Mouse (Mus musculus) heart, postnatal 25 days (tissue): ENCODE measurements around the gene Prrg1. TPM values are rescaled to one million over a fixed set of nuclear protein-coding genes. Genes with fewer than 3 reads are reported as not detected.
"Not testable (repeated sequence)": the region's sequence is repeated elsewhere in the genome, so short reads cannot be mapped to it uniquely, and the experiment has no call there.

Source experiments
- DNase-seq: peaks from one replicate; pipeline ENCODE4 v3.0.0; 2022; ENCODE audit warnings: low spot score
- intact Hi-C: fragments of 180-260 bp; cut with DNase I; formaldehyde crosslinking; loops from one replicate; pipeline ENCODE4 v1.15.1; 2025
- total RNA-seq, 2 experiments: library from RNA; stranded (reverse); gene quantifications; 2 replicates each; pipeline ENCODE4 v1.2.3; 2021

Prrg1 gene
- 10 to 100 TPM in 1 of 2 experiments, 1 to 10 TPM in 1; 9.8 to 12.0 TPM for total RNA-seq

DNA sequence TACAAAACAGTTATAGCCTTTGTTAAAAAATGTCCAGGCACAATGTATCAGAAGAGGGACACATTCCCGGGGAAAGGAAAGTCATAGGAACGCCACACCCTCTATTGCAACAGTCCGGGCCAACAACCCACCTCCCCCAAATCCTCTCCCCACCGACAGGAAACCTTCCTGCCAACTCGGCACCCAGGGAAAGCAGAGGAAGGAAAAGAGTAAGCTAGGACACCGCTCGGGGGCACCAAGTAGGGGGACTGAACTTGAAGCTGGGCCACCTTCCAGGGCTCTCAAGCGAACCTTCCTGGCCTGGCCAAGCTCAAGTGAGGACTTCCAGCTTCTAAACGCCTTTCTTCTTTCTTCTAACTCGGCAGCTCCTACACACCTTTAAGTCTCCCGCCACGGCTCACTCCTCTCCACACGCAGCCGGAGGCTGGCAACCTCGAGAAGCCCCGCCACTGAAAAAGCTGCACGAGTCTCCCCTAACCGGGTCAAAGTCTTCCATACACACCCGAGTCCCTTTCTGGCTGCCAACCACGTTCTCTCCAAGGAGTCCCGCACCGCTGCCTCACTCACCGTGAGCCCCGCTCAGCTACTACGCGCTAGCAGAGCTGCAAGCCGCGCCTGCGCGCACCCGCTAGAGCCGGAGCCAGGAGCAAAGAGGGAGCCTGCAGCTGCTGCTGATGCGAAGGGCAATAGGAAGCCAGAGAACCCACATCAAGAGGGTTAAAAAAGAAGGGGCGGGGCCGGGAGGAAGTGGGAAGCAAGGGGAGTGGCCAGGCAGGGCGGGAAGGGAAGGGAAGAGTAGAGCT lies at the start of gene Prrg1:
Gene Prrg1 (minus strand): TSS at position 695 of the 803 bp plus-strand sequence.
- intact Hi-C loops = no loop called here

DNA sequence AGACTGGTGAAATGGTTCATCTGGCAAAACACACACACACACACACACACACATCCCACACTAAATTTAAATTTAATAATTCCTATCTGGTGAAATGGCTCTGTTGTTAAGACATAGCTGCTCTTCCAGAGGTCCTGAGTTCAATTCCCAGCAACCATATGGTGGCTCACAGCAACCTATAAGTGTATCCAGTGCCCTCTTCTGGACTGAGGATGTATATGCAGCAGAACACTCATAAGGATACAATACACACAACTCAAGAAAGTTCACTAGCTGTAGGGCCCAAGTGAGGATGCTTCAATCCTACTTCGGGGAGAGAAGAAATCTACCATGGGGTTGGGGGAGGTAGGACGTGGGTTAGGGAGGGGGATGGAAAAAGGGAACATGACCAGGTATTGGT lies 22.1 kb upstream of the Prrg1 start:
- intact Hi-C loops = no loop called here
- no peak for DNase-seq

More for the DNA sequence above, at the start of gene Prrg1:
- DNase-seq = peak; percentile 62

- DNase-seq = no peak
- intact Hi-C loops = no loop called here
Observed at GRCm38 (mm10) chrX:78593138-78593537, 9.4 kb upstream of the Prrg1 start.

GRCm38 (mm10) chrX:78582854-78583201 lies 868 bp downstream of the Prrg1 start:
- DNase-seq = peak; percentile 37
- intact Hi-C loops = no loop called here

DNA sequence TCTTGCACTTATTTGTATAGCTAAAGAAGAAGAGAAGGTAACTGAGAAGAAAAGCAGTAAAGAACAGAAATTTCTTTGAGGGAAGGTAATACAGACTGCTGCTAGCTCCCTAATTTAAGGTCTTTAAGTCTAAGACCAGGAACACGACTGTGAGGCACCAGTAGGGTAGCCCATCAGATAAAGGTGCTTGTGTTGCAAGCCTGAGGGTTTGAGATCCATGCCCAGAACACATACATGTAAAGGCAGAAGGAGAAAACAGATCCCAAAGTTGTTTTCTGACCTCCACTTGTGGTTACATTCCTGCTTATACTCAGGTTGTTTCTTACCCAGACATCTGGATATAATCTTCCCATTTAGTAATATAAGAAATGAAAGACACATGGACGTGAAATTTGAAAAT lies 20.2 kb downstream of the Prrg1 start:
- DNase-seq = no peak
- intact Hi-C loops = no loop called here

DNA sequence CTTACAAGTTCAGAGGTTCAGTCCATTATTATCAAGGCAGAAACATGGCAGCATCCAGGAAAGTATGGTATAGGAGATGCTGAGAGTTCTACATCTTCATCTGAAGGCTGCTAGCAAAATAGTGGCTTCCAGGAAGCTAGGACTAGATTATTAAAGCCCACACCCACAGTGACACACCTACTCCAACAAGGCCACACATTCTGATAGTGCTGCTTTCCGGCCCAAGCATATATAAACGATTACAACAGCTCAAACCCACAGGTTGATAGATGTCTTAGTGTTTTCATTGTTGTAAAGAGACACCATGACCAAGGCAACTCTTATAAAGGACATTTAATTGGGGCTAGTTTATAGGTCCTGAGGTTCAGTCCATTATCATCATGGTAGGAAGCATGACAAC lies 30.3 kb downstream of the Prrg1 start:
- no peak for DNase-seq
- intact Hi-C loops = no loop called here

DNA sequence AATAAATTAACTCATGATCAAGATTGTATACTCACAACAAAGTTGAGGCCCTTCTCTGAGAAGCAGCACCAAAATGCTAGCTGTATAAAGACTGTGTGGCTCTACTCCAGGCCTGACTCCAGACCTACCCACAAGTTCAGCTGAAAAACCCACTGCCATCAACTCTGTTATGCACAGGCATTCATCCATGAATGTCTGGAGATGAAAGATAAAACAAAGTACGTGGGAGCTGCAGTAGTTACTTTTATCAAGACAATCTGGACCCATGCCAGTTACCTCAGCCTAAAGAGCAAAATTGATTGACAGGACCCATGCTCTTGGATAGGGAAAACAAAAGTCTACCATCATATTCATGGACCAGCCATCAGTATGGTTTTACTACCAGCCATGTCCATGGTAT lies 31.0 kb downstream of the Prrg1 start:
- intact Hi-C loops = no loop called here
- no peak for DNase-seq

- no peak for DNase-seq
- intact Hi-C loops = no loop called here
Observed at GRCm38 (mm10) chrX:78547696-78548095, 36.0 kb downstream of the Prrg1 start.

DNA sequence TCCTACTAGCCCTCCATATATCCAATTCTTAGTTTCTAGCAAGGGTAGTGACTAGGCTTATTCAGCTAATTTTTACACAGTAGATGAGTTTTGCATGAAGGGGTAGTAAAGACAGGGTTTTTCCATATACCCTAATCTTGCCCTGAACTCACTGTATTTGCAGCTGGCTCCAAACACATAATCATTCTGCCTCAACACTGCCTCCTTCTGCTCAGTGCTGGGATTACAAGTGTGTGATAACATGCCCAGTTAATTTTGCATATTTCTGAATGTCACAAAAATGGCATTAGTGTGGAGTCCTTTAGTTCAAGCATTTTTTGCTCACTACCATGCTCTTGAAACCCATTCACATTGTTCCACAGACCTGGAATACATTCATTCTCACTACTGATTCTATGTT lies 44.0 kb downstream of the Prrg1 start:
- intact Hi-C loops = loop anchor here (5.0 kb wide), 1 partner anchor 57 kb away; no protein-coding TSS in a partner anchor
- no peak for DNase-seq

DNA sequence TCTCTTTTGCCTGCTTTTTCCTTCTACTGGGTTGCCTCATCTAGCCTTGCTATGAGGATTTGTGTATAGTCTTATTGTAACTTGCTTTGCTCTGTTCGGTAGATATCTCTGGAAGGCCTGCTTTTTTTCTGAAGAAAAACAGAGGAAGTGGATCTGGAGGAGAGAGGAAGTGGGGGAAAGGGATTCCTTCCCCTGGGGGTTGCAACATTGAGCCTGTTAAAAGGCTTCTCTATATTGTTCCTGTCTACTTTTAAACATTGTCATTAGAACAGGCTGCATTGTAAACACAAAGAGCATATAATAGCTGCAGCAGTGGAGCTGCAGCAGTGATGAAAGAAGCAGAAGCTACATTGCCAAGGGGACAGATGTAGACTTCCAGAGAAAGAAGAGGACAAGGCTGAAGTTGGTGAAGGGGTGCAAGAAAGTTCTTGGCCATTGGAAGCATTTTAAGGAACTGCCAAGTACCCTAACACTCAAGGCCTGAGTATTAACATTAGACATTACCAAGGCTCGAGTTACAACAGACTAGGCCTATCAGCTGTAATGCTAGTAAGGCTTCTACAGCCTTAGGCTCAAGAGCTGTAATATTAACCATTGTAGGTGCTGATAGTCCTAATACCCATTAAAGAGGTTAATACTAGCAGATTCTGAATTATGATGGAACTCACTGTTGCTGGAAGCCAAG lies 44.9 kb downstream of the Prrg1 start:
- no peak for DNase-seq
- intact Hi-C loops = loop anchor here (5.0 kb wide), 1 partner anchor 56 kb away; no protein-coding TSS in a partner anchor

DNA sequence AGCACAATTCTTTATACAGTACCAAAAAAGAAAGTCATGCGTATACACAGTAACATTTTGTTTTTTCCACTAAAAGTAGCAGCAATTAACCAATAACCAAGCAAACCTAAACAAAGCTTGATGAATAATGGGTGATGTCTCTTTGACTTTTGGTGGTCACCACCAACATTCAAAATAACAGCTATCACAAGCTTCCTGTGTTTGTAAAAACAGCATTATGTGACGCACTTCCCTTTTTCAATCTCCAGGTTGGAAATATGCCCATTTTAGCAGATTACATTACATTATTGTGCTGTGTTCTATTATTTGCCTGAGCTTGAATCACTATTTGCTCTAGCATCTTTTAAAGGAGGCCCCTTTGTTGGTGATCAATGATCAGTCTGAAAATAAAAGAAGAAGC lies 65.4 kb downstream of the Prrg1 start:
- intact Hi-C loops = no loop called here
- no peak for DNase-seq

- DNase-seq = no peak
- intact Hi-C loops = loop anchor here (5.0 kb wide), 1 partner anchor 54 kb away; no protein-coding TSS in a partner anchor
Observed at GRCm38 (mm10) chrX:78482987-78483386, 100.7 kb downstream of the Prrg1 start.

- intact Hi-C loops = loop anchor here (5.0 kb wide), 1 partner anchor 58 kb away; no protein-coding TSS in a partner anchor
- DNase-seq = no peak
Observed at GRCm38 (mm10) chrX:78479710-78480109, 104.0 kb downstream of the Prrg1 start.

- DNase-seq = no peak
- intact Hi-C loops = no loop called here
Observed at GRCm38 (mm10) chrX:78434357-78434756, 149.3 kb downstream of the Prrg1 start.

GRCm38 (mm10) chrX:78403346-78403745 lies 180.3 kb downstream of the Prrg1 start:
- DNase-seq, intact Hi-C loops: not testable (repeated sequence)

Other genes starting within 250 kb of the Prrg1 start
- gene 4930480E11Rik, start 214.3 kb downstream of the Prrg1 start, total RNA-seq = not detected
- not detected for gene Fam47c, start 153.9 kb upstream of the Prrg1 start, total RNA-seq